Mouse (Mus musculus) R1 (cell line): ENCODE results near the gene Phc1.

Experiments
- DNase-seq: peaks from one replicate; pipeline ENCODE4 v3.0.0-alpha.2; 2018; ENCODE audit warnings: low read depth, low spot score

The Phc1 gene

GRCm38 (mm10) chr6:122296918-122297278, 43.5 kb downstream of the Phc1 start:
- DNase-seq: no peak

- no peak for DNase-seq
These were observed 45.1 kb downstream of the Phc1 start for GRCm38 (mm10) chr6:122295242-122295641.

- no peak for DNase-seq
These were observed 46.1 kb downstream of the Phc1 start for GRCm38 (mm10) chr6:122294290-122294689.

GRCm38 (mm10) chr6:122293796-122294195, 46.6 kb downstream of the Phc1 start:
- no peak for DNase-seq

GRCm38 (mm10) chr6:122293121-122293520, 47.2 kb downstream of the Phc1 start:
- DNase-seq: no peak

- DNase-seq: no peak
These were observed 48.2 kb downstream of the Phc1 start for GRCm38 (mm10) chr6:122292184-122292583.

GRCm38 (mm10) chr6:122291735-122292134, 48.6 kb downstream of the Phc1 start:
- no peak for DNase-seq

- DNase-seq: no peak
These were observed 49.1 kb downstream of the Phc1 start for GRCm38 (mm10) chr6:122291264-122291663.

GRCm38 (mm10) chr6:122290253-122290652, 50.1 kb downstream of the Phc1 start:
- DNase-seq: no peak

GRCm38 (mm10) chr6:122289313-122289712, 51.0 kb downstream of the Phc1 start:
- no peak for DNase-seq

- DNase-seq: no peak
These were observed 52.1 kb downstream of the Phc1 start for GRCm38 (mm10) chr6:122288263-122288662.

GRCm38 (mm10) chr6:122284823-122285222, 55.5 kb downstream of the Phc1 start:
- DNase-seq: no peak

- DNase-seq: no peak
These were observed 56.1 kb downstream of the Phc1 start for GRCm38 (mm10) chr6:122284304-122284703.

- DNase-seq: no peak
These were observed 56.9 kb downstream of the Phc1 start for GRCm38 (mm10) chr6:122283429-122283828.

GRCm38 (mm10) chr6:122282782-122283181, 57.6 kb downstream of the Phc1 start, which contains the start of gene Klrg1:
Klrg1 (minus strand) TSS chr6:122282882.
- DNase-seq: no peak

GRCm38 (mm10) chr6:122276565-122276964, 63.8 kb downstream of the Phc1 start:
- no peak for DNase-seq

GRCm38 (mm10) chr6:122274546-122274945, 65.8 kb downstream of the Phc1 start:
- DNase-seq: no peak

- no peak for DNase-seq
These were observed 70.2 kb downstream of the Phc1 start for GRCm38 (mm10) chr6:122270152-122270551.

- DNase-seq: no peak
These were observed 71.2 kb downstream of the Phc1 start for GRCm38 (mm10) chr6:122269170-122269569.

GRCm38 (mm10) chr6:122268561-122268960, 71.8 kb downstream of the Phc1 start:
- DNase-seq: no peak
